Mouse (Mus musculus) liver, embryonic 16.5 days (tissue): ENCODE measurements at regions not wholly inside any gene's neighbourhood (a gene's known extent, or its start where the extent isn't known, plus 50 kb on each side); places are given as distances from the start of the nearest gene placed in this dataset.
A peak's percentile ranks its signal among the peaks of the same experiment; 100 is the strongest.

Experiments
- ATAC-seq: fragments of 200-750 bp; cut with Nextera tagmentation; 2 replicates; pipeline ENCODE4 v1.8.0; 2017; ENCODE audit warnings: low read depth, mild to moderate bottlenecking, moderate number of reproducible peaks, moderate library complexity
- H3K27ac ChIP-seq: fragments of 300-500 bp; sonication (generic); 2 replicates; pipeline ENCODE4 v1.5.1; 2014; ENCODE audit warnings: mild to moderate bottlenecking, low read length
- H3K27me3 ChIP-seq: fragments of 300-500 bp; sonication (generic); 2 replicates; pipeline ENCODE4 v1.6.1; 2014; ENCODE audit warnings: low read depth, low read length, mixed read lengths; ENCODE audit not compliant: control insufficient read depth, insufficient read depth
- H3K36me3 ChIP-seq: fragments of 300-500 bp; sonication (generic); 2 replicates; pipeline ENCODE4 v1.6.1; 2014; ENCODE audit warnings: mild to moderate bottlenecking; ENCODE audit not compliant: control insufficient read depth, insufficient read depth
- H3K4me1 ChIP-seq: fragments of 300-500 bp; sonication (generic); 2 replicates; pipeline ENCODE4 v1.6.1; 2014; ENCODE audit warnings: low read depth, low read length, mixed read lengths; ENCODE audit not compliant: control insufficient read depth
- H3K4me2 ChIP-seq: fragments of 300-500 bp; sonication (generic); 2 replicates; pipeline ENCODE4 v1.6.1; 2014; ENCODE audit warnings: low read depth, low read length, mixed read lengths
- H3K4me3 ChIP-seq: fragments of 300-500 bp; sonication (generic); 2 replicates; pipeline ENCODE4 v1.5.1; 2014; ENCODE audit warnings: low read depth, mild to moderate bottlenecking, low read length
- H3K9ac ChIP-seq: fragments of 300-500 bp; sonication (generic); 2 replicates; pipeline ENCODE4 v1.6.1; 2014; ENCODE audit warnings: low read depth, low read length
- H3K9me3 ChIP-seq: fragments of 300-500 bp; sonication (generic); replicated peaks from 2 replicates; pipeline ENCODE4 v1.6.1; 2016; ENCODE audit warnings: low read length; ENCODE audit not compliant: control insufficient read depth
- WGBS: fragments of 180-500 bp; shearing (Covaris S2); extraction: QIAGEN DNeasy Blood & Tissue Kit; methylation state at CpG from one replicate; pipeline ENCODE4 v1.1.7; 2014; ENCODE audit not compliant: insufficient replicate concordance; 5-methylcytosine and 5-hydroxymethylcytosine counted together

- H3K27me3 ChIP-seq: no peaks in the 10 kb centered on the region
- H3K9ac ChIP-seq: no peak overlapping the region
- no peaks in the 10 kb centered on the region for H3K4me1 ChIP-seq
- ATAC-seq: peak; percentile 32; the same call in 1 of the 2 replicates
- no peak overlapping the region for H3K4me3 ChIP-seq
- no peak overlapping the region for H3K27ac ChIP-seq
- H3K36me3 ChIP-seq: no peaks in the 10 kb centered on the region
- H3K4me2 ChIP-seq: no peak overlapping the region
- peaks cover 15% of the 10 kb centered on the region for H3K9me3 ChIP-seq
- 33% methylated on average over 2 of the region's 2 CpGs for WGBS
Measured at GRCm38 (mm10) chr4:3049972-3050846, 116.9 kb upstream of the Vmn1r2 start.

DNA sequence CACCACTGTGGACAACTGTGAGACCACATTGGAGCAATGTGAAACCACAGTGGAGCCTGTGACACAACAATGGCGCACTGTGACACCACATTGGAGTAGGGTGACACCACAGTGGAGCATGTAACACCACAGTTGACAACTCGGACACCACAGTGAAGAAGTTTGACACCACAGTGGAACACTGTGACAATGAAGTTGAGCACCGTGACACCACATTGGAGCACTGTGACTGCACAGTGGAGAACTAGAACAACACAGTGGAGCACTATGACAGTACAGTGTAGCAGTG, 116.3 kb upstream of the Vmn1r2 start:
- H3K9ac ChIP-seq: no peak overlapping the region
- H3K27ac ChIP-seq: no peak overlapping the region
- peaks cover 18% of the 10 kb centered on the region for H3K9me3 ChIP-seq
- no peaks in the 10 kb centered on the region for H3K36me3 ChIP-seq
- ATAC-seq: no peak
- 55% methylated on average over 3 of the region's 3 CpGs for WGBS
- H3K4me1 ChIP-seq: no peaks in the 10 kb centered on the region
- H3K4me3 ChIP-seq: no peak overlapping the region
- H3K4me2 ChIP-seq: no peak overlapping the region
- H3K27me3 ChIP-seq: no peaks in the 10 kb centered on the region

GRCm38 (mm10) chr4:3051212-3051611, 115.9 kb upstream of the Vmn1r2 start:
- no peak overlapping the region for H3K27ac ChIP-seq
- ATAC-seq: no peak
- 51% methylated on average over 5 of the region's 5 CpGs for WGBS
- H3K4me3 ChIP-seq: no peak overlapping the region
- H3K4me2 ChIP-seq: no peak overlapping the region
- H3K9me3 ChIP-seq: peaks cover 22% of the 10 kb centered on the region
- no peaks in the 10 kb centered on the region for H3K36me3 ChIP-seq
- H3K4me1 ChIP-seq: no peaks in the 10 kb centered on the region
- no peak overlapping the region for H3K9ac ChIP-seq
- H3K27me3 ChIP-seq: no peaks in the 10 kb centered on the region

DNA sequence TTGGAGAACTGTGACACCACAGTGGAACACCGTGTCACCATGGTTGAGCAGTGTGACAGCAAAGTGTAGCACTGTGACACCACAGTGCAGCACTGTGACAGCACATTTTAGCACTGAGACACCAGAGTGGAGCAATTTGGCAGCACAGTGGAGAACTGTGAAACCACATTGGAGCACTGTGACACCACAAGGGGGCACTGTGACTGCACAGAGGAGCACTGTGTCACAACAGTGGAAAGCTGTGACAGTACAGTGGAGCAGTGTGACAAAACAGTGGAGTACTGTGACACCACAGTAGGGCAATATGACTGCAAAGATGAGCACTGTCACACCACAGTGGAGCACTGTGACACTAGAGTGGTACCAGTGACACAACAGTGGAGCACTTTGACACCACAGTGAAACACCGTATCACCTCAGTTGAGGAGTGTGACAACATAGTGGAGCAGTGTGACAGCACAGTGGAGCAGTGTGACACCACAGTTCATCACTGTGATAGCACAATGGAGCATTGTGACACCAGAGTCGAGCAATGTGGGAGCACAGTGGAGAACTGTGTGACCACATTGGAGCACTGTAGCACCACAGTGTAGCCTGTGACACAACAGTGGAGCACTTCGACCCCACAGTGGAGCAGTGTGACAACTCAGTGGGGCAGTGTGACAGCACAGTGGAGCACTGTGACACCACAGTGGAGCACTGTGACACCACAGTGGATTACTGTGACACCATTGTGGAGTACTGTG, 114.6 kb upstream of the Vmn1r2 start:
- H3K9me3 ChIP-seq: peaks cover 23% of the 10 kb centered on the region
- H3K4me2 ChIP-seq: no peak overlapping the region
- ATAC-seq: peak; percentile 9
- 61% methylated on average over 4 of the region's 4 CpGs for WGBS
- H3K4me3 ChIP-seq: no peak overlapping the region
- no peak overlapping the region for H3K27ac ChIP-seq
- H3K27me3 ChIP-seq: no peaks in the 10 kb centered on the region
- no peak overlapping the region for H3K9ac ChIP-seq
- H3K4me1 ChIP-seq: no peaks in the 10 kb centered on the region
- no peaks in the 10 kb centered on the region for H3K36me3 ChIP-seq

DNA sequence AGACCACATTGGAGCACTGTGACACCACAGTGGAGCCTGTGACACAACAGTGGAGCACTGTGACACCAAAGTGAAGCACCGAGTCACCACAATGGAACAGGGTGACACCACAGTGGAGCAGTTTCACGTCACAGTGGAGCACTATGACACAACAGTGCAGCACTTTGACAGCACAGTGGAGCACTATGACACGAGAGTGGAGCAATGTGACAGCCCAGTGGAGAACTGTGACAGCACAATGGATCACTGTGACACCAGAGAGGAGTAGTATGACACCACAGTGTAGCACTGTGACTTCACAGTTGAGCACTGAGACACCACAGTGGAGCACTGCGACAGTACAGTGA, 114.1 kb upstream of the Vmn1r2 start:
- Histone ChIP-seq H3K27me3 (no peaks in the 10 kb centered on the region), H3K4me1 (no peaks in the 10 kb centered on the region), H3K9ac (no peak overlapping the region), H3K36me3 (no peaks in the 10 kb centered on the region), H3K4me2 (no peak overlapping the region), H3K9me3 (peaks cover 23% of the 10 kb centered on the region), H3K4me3 (no peak overlapping the region), H3K27ac (no peak overlapping the region)
- ATAC-seq: no peak
- 47% methylated on average over 4 of the region's 4 CpGs for WGBS

DNA sequence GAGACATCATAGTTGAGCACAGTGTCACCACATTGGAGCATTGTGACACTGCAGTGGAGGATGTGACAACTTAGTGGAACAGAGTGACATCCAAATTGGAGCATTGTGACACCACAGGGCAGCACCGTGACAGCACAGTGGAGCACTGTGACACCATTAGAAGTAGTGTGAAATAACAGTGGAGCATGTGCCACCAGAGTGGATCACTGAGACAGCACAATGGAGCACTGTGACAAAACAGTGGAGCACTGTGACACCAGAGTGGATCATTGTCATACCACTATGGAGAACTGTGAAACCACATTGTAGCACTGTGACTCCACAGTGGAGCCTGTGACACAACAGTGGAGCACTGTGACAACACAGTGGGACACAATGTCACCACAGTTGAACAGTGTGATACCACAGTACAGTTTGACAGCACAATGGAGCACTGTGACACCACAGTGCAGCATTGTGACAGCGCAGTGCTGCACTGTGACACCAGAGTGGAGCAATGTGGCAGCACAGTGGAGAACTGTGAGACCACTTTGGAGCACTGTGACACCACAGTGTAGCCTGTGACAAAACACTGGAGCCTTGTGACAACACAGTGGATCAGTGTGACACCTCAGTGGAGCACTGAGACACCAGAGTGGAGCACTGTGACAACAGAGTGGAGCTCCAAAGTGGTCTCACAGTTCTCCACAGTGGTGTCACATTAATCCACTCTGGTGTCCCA, 113.5 kb upstream of the Vmn1r2 start:
- Histone ChIP-seq H3K4me1 (no peaks in the 10 kb centered on the region), H3K27me3 (no peaks in the 10 kb centered on the region), H3K9me3 (peaks cover 23% of the 10 kb centered on the region), H3K9ac (no peak overlapping the region), H3K4me2 (no peak overlapping the region), H3K4me3 (no peak overlapping the region), H3K27ac (no peak overlapping the region), H3K36me3 (no peaks in the 10 kb centered on the region)
- 71% methylated on average over 2 of the region's 2 CpGs for WGBS
- no peak for ATAC-seq

DNA sequence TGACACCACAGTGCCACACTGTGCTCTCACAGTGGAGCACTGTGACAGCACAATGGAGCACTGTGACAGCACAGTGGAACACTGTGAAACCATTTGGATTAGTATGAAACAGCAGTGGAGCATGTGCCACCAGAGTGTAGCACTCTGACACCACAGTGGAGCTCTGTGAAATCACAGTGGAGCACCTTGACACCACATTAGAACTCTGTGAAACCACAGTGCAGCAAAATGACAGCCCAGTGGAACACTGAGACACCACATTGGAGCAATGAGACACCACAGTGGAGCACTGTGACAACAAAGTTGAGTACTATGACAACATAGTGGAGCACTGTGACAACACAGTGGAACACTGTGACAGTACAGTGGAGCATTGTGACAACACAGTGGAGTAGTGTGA, 112.2 kb upstream of the Vmn1r2 start:
- no peaks in the 10 kb centered on the region for H3K4me1 ChIP-seq
- H3K4me2 ChIP-seq: no peak overlapping the region
- no peak overlapping the region for H3K4me3 ChIP-seq
- H3K27me3 ChIP-seq: no peaks in the 10 kb centered on the region
- H3K36me3 ChIP-seq: no peaks in the 10 kb centered on the region
- peaks cover 23% of the 10 kb centered on the region for H3K9me3 ChIP-seq
- ATAC-seq: no peak
- H3K27ac ChIP-seq: no peak overlapping the region
- H3K9ac ChIP-seq: no peak overlapping the region

GRCm38 (mm10) chr4:3055396-3055795, 111.7 kb upstream of the Vmn1r2 start:
- peaks cover 20% of the 10 kb centered on the region for H3K9me3 ChIP-seq
- H3K4me3 ChIP-seq: no peak overlapping the region
- no peaks in the 10 kb centered on the region for H3K27me3 ChIP-seq
- H3K9ac ChIP-seq: no peak overlapping the region
- WGBS: 65% methylated on average over 1 of the region's 1 CpGs
- H3K27ac ChIP-seq: no peak overlapping the region
- H3K36me3 ChIP-seq: no peaks in the 10 kb centered on the region
- ATAC-seq: no peak
- H3K4me1 ChIP-seq: no peaks in the 10 kb centered on the region
- no peak overlapping the region for H3K4me2 ChIP-seq

- Histone ChIP-seq H3K4me2 (no peak overlapping the region), H3K4me1 (no peaks in the 10 kb centered on the region), H3K9ac (no peak overlapping the region), H3K36me3 (no peaks in the 10 kb centered on the region), H3K27ac (no peak overlapping the region), H3K4me3 (no peak overlapping the region), H3K27me3 (no peaks in the 10 kb centered on the region), H3K9me3 (peaks cover 11% of the 10 kb centered on the region; the same call in 1 of the 2 replicates)
- no peak for ATAC-seq
- WGBS: 25% methylated on average over 2 of the region's 2 CpGs
Measured at GRCm38 (mm10) chr4:3059511-3060054, 107.5 kb upstream of the Vmn1r2 start.
